Mouse (Mus musculus) ES-E14 (cell line): ENCODE results near the gene Bag5. TPM values are rescaled to one million over a fixed set of nuclear protein-coding genes. Genes with fewer than 3 reads are reported as not detected.
A peak's percentile ranks its signal among the peaks of the same experiment; 100 is the strongest.

ENCODE experiments used
- DNase-seq: peaks from one replicate; pipeline ENCODE4 v3.0.0-alpha.2; 2013; ENCODE audit warnings: low read depth, low spot score
- H3K27ac ChIP-seq: 2 replicates; pipeline ENCODE4 v1.5.1; 2012; ENCODE audit warnings: low read depth, mild to moderate bottlenecking, low read length, moderate library complexity, mixed read lengths; ENCODE audit not compliant: poor library complexity, insufficient read depth, severe bottlenecking
- H3K36me3 ChIP-seq: 2 replicates; pipeline ENCODE4 v1.6.1; 2012; ENCODE audit warnings: mild to moderate bottlenecking, low read length, moderate library complexity, mixed read lengths; ENCODE audit not compliant: control insufficient read depth, poor library complexity, insufficient read depth, severe bottlenecking
- H3K4me1 ChIP-seq, 2 experiments: fragments of 150-350 bp in 1 of 2; sonication (generic) in 1 of 2; 2 replicates each; pipeline ENCODE4 v1.6.1; 2012; ENCODE audit warnings: low read length in 2 of 2, mild to moderate bottlenecking in 1 of 2, mixed read lengths in 1 of 2; ENCODE audit not compliant: control insufficient read depth in 2 of 2, insufficient read depth in 2 of 2, poor library complexity in 1 of 2
- H3K4me3 ChIP-seq, 2 experiments: fragments of 150-350 bp in 1 of 2; sonication (generic) in 1 of 2; 2 replicates each; pipeline ENCODE4 v1.5.1; 2012; ENCODE audit warnings: low read length in 2 of 2, low read depth in 1 of 2, mild to moderate bottlenecking in 1 of 2, mixed read lengths in 1 of 2; ENCODE audit not compliant: insufficient read depth in 1 of 2, poor library complexity in 1 of 2, severe bottlenecking in 1 of 2
- H3K9ac ChIP-seq: 2 replicates; pipeline ENCODE4 v1.6.1; 2012; ENCODE audit warnings: low read depth, mild to moderate bottlenecking, low read length, mixed read lengths; ENCODE audit not compliant: poor library complexity, insufficient read depth, severe bottlenecking
- H3K9me3 ChIP-seq: fragments of 150-350 bp; sonication (generic); 2 replicates; pipeline ENCODE4 v1.6.1; 2012; ENCODE audit warnings: low read depth, mild to moderate bottlenecking, low read length; ENCODE audit not compliant: control insufficient read depth, insufficient read depth
- CHD2 ChIP-seq: IDR thresholded peaks from 2 replicates; pipeline ENCODE4 v1.6.1; 2014; ENCODE audit warnings: mild to moderate bottlenecking, low read depth, low read length, inconsistent platforms
- HCFC1 ChIP-seq: IDR thresholded peaks from 2 replicates; pipeline ENCODE4 v1.6.1; 2012; ENCODE audit warnings: low read length, inconsistent platforms, borderline replicate concordance; ENCODE audit not compliant: insufficient read depth
- MAFK ChIP-seq: IDR thresholded peaks from 2 replicates; pipeline ENCODE4 v1.6.1; 2014; ENCODE audit warnings: mild to moderate bottlenecking, low read depth, low read length, inconsistent platforms; ENCODE audit not compliant: insufficient read depth
- ZC3H11A ChIP-seq: IDR thresholded peaks from 2 replicates; pipeline ENCODE4 v1.6.1; 2012; ENCODE audit warnings: low read depth, mild to moderate bottlenecking, inconsistent platforms, low read length, borderline replicate concordance
- ZNF384 ChIP-seq: IDR thresholded peaks from 2 replicates; pipeline ENCODE4 v1.6.1; 2012; ENCODE audit warnings: low read depth, low read length, inconsistent platforms
- in situ Hi-C, 2 experiments: fragments of 600-800 bp; cut with MboI; formaldehyde crosslinking; loops; one replicate each; pipeline ENCODE4 v1.15.1; 2025; ENCODE audit warnings: low sequenced_read_pairs in 2 of 2, inconsistent platforms in 1 of 2; ENCODE audit not compliant: unreplicated experiment in 2 of 2
- total RNA-seq: library from RNA; depleted of rRNA; stranded (reverse); fragments of 300-350 nt; gene quantifications from 2 replicates; pipeline ENCODE4 v1.2.3, GENCODE M21; 2012

Gene Bag5
- total RNA-seq, 1 experiment = 14.8 TPM

DNA sequence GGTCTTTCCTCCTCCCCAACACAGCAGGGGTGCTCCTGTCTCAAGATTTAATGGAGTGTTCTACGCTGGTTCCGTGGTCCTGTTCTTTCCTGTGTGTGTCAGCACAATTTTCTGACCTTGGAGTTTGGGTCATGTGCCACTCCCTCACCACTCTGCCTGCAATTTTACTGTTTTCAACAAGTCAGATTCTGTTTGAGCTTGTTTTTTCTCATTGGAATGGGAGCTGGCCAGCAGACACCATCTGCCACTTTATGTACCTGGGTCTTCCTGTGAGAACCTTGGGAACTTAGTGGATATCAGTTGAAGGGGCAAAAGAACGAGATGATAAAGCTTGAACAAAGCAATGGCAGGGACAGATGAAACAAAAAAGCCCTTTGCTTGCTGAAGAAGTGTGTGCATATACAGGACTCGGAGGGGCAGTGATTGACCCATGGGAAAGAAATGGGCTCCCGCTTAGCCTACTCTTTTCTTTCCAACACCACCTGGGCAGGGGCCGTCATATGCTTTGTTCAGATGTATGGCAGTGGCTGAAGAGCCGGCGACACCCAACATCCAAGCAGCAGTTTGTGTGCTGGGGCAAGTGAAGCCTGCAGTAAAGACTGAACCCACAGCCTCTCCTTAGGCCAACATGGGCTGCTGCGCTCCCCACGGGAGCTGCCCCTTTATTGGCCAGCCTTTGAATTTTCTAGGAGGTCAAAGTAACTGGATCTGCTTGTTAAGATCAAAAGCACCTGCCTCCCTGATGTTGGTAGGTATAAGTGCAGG, 44.7 kb upstream of the Bag5 start:
- in situ Hi-C loops = no loop called here
- H3K4me1 ChIP-seq = peaks cover 0 to 18% of the 10 kb centered on the region in 2 experiments; a peak in 2 of 4 replicates
- no peak overlapping the region for H3K27ac ChIP-seq

GRCm38 (mm10) chr12:111756698-111757082, 43.6 kb upstream of the Bag5 start:
- DNase-seq = no peak
- no peak overlapping the region for H3K9ac ChIP-seq
- H3K27ac ChIP-seq = no peak overlapping the region
- H3K4me3 ChIP-seq = no peak overlapping the region
- TF ChIP-seq HCFC1 = no peak
- no peak for TF ChIP-seq ZC3H11A
- TF ChIP-seq CHD2 = no peak
- TF ChIP-seq MAFK = no peak
- no peak for TF ChIP-seq ZNF384
- no peaks in the 10 kb centered on the region for H3K36me3 ChIP-seq
- peaks cover 0 to 14% of the 10 kb centered on the region in 2 experiments; a peak in 2 of 4 replicates for H3K4me1 ChIP-seq
- in situ Hi-C loops = no loop called here
- H3K9me3 ChIP-seq = no peaks in the 10 kb centered on the region

More for the DNA sequence above, 44.7 kb upstream of the Bag5 start:
- DNase-seq = no peak
- Histone ChIP-seq H3K4me3 (peak overlapping the region; percentile 86 to 99), H3K9ac (peak overlapping the region; percentile 74; the same call in 1 of the 2 replicates), H3K36me3 (no peaks in the 10 kb centered on the region; the same call in 1 of the 2 replicates), H3K9me3 (no peaks in the 10 kb centered on the region)
- no peak for TF ChIP-seq HCFC1
- TF ChIP-seq CHD2 = no peak
- 0 out of 2 replicates have a peak, but pooled peaks have one; percentile 10 for TF ChIP-seq MAFK
- TF ChIP-seq ZNF384 = no peak
- TF ChIP-seq ZC3H11A = no peak

- TF ChIP-seq ZNF384 (no peak), MAFK (no peak), CHD2 (no peak), HCFC1 (no peak), ZC3H11A (no peak)
- H3K36me3 ChIP-seq = no peaks in the 10 kb centered on the region
- H3K4me1 ChIP-seq = peaks cover 0 to 12% of the 10 kb centered on the region in 2 experiments; a peak in 2 of 4 replicates
- in situ Hi-C loops = no loop called here
- H3K9me3 ChIP-seq = no peaks in the 10 kb centered on the region
- H3K27ac ChIP-seq = no peak overlapping the region
- no peak overlapping the region for H3K9ac ChIP-seq
- no peak for DNase-seq
- no peak overlapping the region for H3K4me3 ChIP-seq
Measured at GRCm38 (mm10) chr12:111756082-111756697, 43.1 kb upstream of the Bag5 start.

DNA sequence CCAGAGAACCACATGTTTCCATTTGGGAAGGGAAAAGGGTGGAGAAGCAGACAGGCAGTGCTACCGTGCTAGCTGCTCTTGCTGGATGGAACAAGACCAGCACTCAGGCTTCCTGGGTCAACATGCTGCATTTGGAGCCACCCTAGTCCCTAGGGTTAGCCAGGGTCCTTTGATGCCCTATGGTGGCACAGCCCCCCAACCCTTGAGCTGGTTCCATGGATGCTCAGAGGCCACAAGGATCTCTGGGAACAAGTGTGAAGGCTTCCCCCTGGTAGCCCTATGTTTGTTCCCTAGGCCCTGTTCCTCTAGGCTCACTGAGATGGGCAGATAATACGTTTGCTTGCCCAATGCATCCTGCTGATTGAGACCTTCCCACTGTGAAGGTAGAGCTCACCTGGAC, 42.2 kb upstream of the Bag5 start:
- in situ Hi-C loops = no loop called here
- H3K9me3 ChIP-seq = no peaks in the 10 kb centered on the region

More for the DNA sequence above, 42.2 kb upstream of the Bag5 start:
- no peak overlapping the region for H3K4me3 ChIP-seq
- no peaks in the 10 kb centered on the region for H3K36me3 ChIP-seq
- TF ChIP-seq ZC3H11A = no peak
- TF ChIP-seq CHD2 = no peak
- TF ChIP-seq HCFC1 = no peak
- no peak for TF ChIP-seq ZNF384
- TF ChIP-seq MAFK = no peak
- H3K4me1 ChIP-seq = peaks cover 0 to 11% of the 10 kb centered on the region in 2 experiments; a peak in 2 of 4 replicates
- no peak overlapping the region for H3K9ac ChIP-seq
- DNase-seq = no peak
- no peak overlapping the region for H3K27ac ChIP-seq
